ENCODE assay signal across 15 mouse cellular contexts in the genomic region with DNA sequence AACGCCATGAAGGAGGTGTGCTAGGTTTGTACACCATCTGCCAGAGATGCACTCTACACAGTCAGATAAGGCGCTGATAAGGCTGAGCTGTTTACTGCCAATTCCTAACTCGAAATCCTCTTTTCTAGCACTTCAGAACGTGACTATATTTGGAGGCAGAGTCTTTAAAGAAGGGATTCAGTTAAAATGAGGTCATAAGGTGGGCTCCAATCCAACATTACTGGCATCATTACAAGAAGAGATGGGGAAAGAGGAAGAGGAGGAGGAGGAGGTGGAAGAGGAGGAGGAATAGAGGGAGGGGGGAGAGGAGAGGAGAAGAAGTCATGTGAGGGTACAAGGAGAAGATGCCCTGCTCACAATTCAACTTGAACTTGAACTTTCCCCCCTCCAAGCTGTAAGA.
"Had no signal": no experiment of that assay in that cellular context is flagged by ENCODE, and none has a peak within 500 bp of the region (broad histone marks: within the 10 kb centered on the region; RNA-seq: fewer than 3 reads in every experiment).

No protein-coding gene starts in this region.

- H3K4me1 ChIP-seq: limb, embryonic 15.5 days; liver, embryonic 12.5 days had no signal

- H3K36me3 ChIP-seq: kidney, embryonic 15.5 days; limb, embryonic 15.5 days; liver, embryonic 12.5 days; midbrain, embryonic 10.5 days; neural tube, embryonic 15.5 days had no signal

- H3K27me3 ChIP-seq: kidney, embryonic 15.5 days; limb, embryonic 15.5 days; liver, embryonic 12.5 days; neural tube, embryonic 15.5 days had no signal

- DNase-seq: kidney, adult 2 months; kidney, postnatal 25 days; layer of hippocampus, adult 9-11 months; layer of hippocampus, postnatal 36 days; midbrain, embryonic 14.5 days; retina, postnatal 1 day; right cerebral cortex, postnatal 25 days; thymus, postnatal 4 days had no signal

- H3K9me3 ChIP-seq: kidney, embryonic 15.5 days; limb, embryonic 15.5 days; liver, embryonic 12.5 days; midbrain, embryonic 10.5 days; neural tube, embryonic 15.5 days had no signal

- H3K4me3 ChIP-seq: kidney, embryonic 15.5 days; limb, embryonic 15.5 days; liver, embryonic 12.5 days; midbrain, embryonic 10.5 days; myocyte; neural tube, embryonic 15.5 days had no signal

- H3K9ac ChIP-seq: kidney, embryonic 15.5 days; limb, embryonic 15.5 days; liver, embryonic 12.5 days; neural tube, embryonic 15.5 days had no signal

- H3K27ac ChIP-seq: limb, embryonic 15.5 days; liver, embryonic 12.5 days; midbrain, embryonic 10.5 days; neural tube, embryonic 15.5 days had no signal

- ATAC-seq: liver, embryonic 12.5 days; lung, postnatal 0 days had no signal

- H3K4me2 ChIP-seq: kidney, embryonic 15.5 days; limb, embryonic 15.5 days; liver, embryonic 12.5 days; neural tube, embryonic 15.5 days had no signal
